Mouse (Mus musculus): ENCODE results near the gene Mthfr. TPM values are rescaled to one million over a fixed set of nuclear protein-coding genes. Genes with fewer than 3 reads are reported as not detected.
A peak's percentile ranks its signal among the peaks of the same experiment; 100 is the strongest.

The Mthfr gene
- total and polyA plus RNA-seq, 2 experiments: 4.1 to 11.8 TPM

- no peaks in the 10 kb centered on the region; the same call in 1 of the 2 replicates for H3K36me3 ChIP-seq (ENCODE audit: control insufficient read depth, insufficient read depth, low read length)
- no peaks in the 10 kb centered on the region for H3K27me3 ChIP-seq (ENCODE audit: control insufficient read depth, insufficient read depth, low read length)
- H3K79me2 ChIP-seq (ENCODE audit: control insufficient read depth, insufficient read depth, low read length): no peaks in the 10 kb centered on the region
- no peak overlapping the region for H3K4me3 ChIP-seq (ENCODE audit: insufficient read depth, low read depth, low read length)
- peak; percentile 50 for DNase-seq (ENCODE audit: extremely low read depth, low read depth, low spot score)
- no peak overlapping the region for H3K27ac ChIP-seq (replicated peaks; ENCODE audit: insufficient read depth, low read depth, low read length)
- WGBS: 39% methylated on average over 13 of the region's 13 CpGs
- peaks cover 13% of the 10 kb centered on the region for H3K4me1 ChIP-seq (ENCODE audit: control insufficient read depth, insufficient read depth, low read length)
- H3K9ac ChIP-seq (ENCODE audit: low read depth, low read length): no peak overlapping the region
- TF ChIP-seq POLR2A (IDR thresholded peaks at IDR 0.05; ENCODE audit: extremely low read depth, insufficient read depth, low read length) (no peak), CTCF (IDR thresholded peaks at IDR 0.05; ENCODE audit: low read depth, low read length) (peak; percentile 95)
These were observed 21.5 kb downstream of the Mthfr start for GRCm38 (mm10) chr4:148060120-148061085.

DNA sequence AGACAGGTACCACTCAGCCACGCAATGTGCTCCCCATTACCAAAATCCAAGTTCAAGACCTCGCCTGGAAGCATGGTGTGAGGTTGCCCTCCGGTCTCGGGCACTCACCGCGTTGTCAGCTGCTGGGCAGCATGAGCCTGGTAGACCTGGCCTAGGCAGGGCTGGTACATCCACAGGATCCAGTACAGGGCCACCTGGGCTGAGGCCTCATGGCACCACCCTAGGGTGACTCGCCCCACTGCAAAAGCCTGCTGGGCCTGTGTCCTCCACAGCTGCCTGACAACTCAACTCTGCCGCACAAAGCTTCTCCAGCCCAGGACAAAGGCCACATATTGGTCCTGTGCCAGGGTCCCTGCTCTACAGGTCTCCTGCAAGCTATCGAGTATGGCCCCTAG is 22.2 kb downstream of the Mthfr start:
- DNase-seq (ENCODE audit: extremely low read depth, low read depth, low spot score): no peak
- 77% methylated on average over 9 of the region's 9 CpGs for WGBS
- H3K4me3 ChIP-seq (ENCODE audit: insufficient read depth, low read depth, low read length): no peak overlapping the region

DNA sequence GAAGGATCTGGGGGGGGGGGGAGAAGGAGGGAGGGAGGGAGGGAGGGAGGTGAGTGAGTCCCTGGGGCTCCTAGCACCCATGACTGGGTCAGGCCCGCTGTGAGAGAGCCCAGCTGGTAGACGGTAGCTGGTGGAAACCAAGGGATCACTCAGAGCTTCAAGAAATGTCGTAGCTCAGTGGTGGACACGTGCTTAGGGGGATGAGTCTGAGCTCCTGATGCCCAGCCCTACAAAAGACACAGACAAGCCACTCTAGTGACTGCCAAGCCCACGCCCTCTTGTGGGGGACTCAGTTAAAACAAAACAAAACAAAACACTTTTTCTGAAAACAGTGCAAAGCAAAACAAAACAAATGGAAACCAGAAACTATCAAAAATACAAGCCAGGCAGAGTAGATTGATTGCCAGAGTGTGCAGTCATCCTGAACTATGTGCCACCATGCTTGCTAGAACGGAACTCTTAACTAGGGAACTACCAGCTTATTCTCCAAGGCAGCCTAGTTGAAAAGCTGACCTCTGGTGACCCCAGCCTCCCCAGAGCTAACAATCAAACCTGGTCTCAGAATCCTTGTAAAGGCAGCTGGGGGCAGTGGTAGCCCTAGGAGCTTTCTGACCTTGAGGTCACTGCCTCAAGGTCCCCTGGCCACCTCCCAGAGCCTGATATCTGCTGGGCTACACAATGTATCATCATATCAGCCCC is 27.0 kb downstream of the Mthfr start:
- Histone ChIP-seq H3K79me2 (ENCODE audit: control insufficient read depth, insufficient read depth, low read length) (no peaks in the 10 kb centered on the region), H3K27ac (replicated peaks; ENCODE audit: insufficient read depth, low read depth, low read length) (no peak overlapping the region), H3K4me1 (ENCODE audit: control insufficient read depth, insufficient read depth, low read length) (no peaks in the 10 kb centered on the region; the same call in none of the 2 replicates), H3K4me3 (ENCODE audit: insufficient read depth, low read depth, low read length) (no peak overlapping the region), H3K9ac (ENCODE audit: low read depth, low read length) (no peak overlapping the region), H3K27me3 (ENCODE audit: control insufficient read depth, insufficient read depth, low read length) (no peaks in the 10 kb centered on the region), H3K36me3 (ENCODE audit: control insufficient read depth, insufficient read depth, low read length) (no peaks in the 10 kb centered on the region)
- TF ChIP-seq POLR2A (IDR thresholded peaks at IDR 0.05; ENCODE audit: extremely low read depth, insufficient read depth, low read length) (no peak), CTCF (IDR thresholded peaks at IDR 0.05; ENCODE audit: low read depth, low read length) (no peak; the same call in 1 of the 2 replicates)
- 65% methylated on average over 6 of the region's 6 CpGs for WGBS
- DNase-seq (ENCODE audit: extremely low read depth, low read depth, low spot score): no peak

More for the DNA sequence above, 22.2 kb downstream of the Mthfr start:
- peaks cover 10% of the 10 kb centered on the region for H3K4me1 ChIP-seq (ENCODE audit: control insufficient read depth, insufficient read depth, low read length)
- H3K36me3 ChIP-seq (ENCODE audit: control insufficient read depth, insufficient read depth, low read length): no peaks in the 10 kb centered on the region
- no peaks in the 10 kb centered on the region for H3K79me2 ChIP-seq (ENCODE audit: control insufficient read depth, insufficient read depth, low read length)
- no peaks in the 10 kb centered on the region for H3K27me3 ChIP-seq (ENCODE audit: control insufficient read depth, insufficient read depth, low read length)
- no peak overlapping the region for H3K9ac ChIP-seq (ENCODE audit: low read depth, low read length)
- no peak overlapping the region for H3K27ac ChIP-seq (replicated peaks; ENCODE audit: insufficient read depth, low read depth, low read length)
- TF ChIP-seq POLR2A (IDR thresholded peaks at IDR 0.05; ENCODE audit: extremely low read depth, insufficient read depth, low read length) (no peak), CTCF (IDR thresholded peaks at IDR 0.05; ENCODE audit: low read depth, low read length) (no peak)

DNA sequence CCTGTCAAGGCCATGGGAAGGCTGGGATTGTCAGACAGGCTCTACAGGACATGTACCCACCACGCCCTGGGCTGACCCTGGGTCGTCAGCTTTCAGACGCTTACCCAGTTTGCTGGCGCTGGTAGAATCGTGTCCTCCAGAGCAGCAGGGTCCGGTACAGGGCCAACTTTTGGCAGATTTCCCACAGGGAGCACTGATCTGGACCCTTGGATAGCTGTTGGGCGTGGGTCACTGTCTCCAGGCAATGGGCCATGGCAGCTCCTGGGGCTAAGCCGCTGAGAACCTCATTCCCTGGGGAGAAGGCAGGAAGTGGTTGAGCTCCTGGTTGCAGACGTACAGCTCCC is 27.5 kb downstream of the Mthfr start:
- WGBS: 58% methylated on average over 9 of the region's 9 CpGs
- Histone ChIP-seq H3K36me3 (ENCODE audit: control insufficient read depth, insufficient read depth, low read length) (no peaks in the 10 kb centered on the region), H3K79me2 (ENCODE audit: control insufficient read depth, insufficient read depth, low read length) (no peaks in the 10 kb centered on the region), H3K4me3 (ENCODE audit: insufficient read depth, low read depth, low read length) (no peak overlapping the region), H3K27me3 (ENCODE audit: control insufficient read depth, insufficient read depth, low read length) (no peaks in the 10 kb centered on the region), H3K27ac (replicated peaks; ENCODE audit: insufficient read depth, low read depth, low read length) (no peak overlapping the region), H3K9ac (ENCODE audit: low read depth, low read length) (no peak overlapping the region), H3K4me1 (ENCODE audit: control insufficient read depth, insufficient read depth, low read length) (no peaks in the 10 kb centered on the region; the same call in none of the 2 replicates)
- no peak for DNase-seq (ENCODE audit: extremely low read depth, low read depth, low spot score)
- TF ChIP-seq CTCF (IDR thresholded peaks at IDR 0.05; ENCODE audit: low read depth, low read length) (no peak), POLR2A (IDR thresholded peaks at IDR 0.05; ENCODE audit: extremely low read depth, insufficient read depth, low read length) (no peak)

DNA sequence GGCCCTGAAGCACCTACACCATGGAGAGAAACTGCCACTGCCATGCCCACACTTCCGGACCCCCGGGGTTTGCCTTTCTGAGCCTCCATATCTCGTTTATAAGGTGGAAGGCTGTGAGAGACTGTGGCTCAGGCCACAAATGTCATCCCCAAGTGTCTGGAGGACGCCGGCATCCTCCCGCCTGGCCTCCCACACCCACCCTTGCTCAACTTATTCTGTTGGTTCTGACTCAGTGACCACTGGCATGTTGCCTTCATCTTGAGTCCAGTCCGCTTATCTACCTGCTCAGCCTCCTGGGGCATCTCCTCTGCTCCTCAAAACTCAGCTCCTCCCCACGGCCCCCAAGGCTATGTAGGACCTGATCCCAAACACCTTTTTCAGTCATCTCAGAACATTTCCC is 28.5 kb downstream of the Mthfr start:
- Histone ChIP-seq H3K4me3 (ENCODE audit: insufficient read depth, low read depth, low read length) (no peak overlapping the region), H3K27me3 (ENCODE audit: control insufficient read depth, insufficient read depth, low read length) (no peaks in the 10 kb centered on the region), H3K27ac (replicated peaks; ENCODE audit: insufficient read depth, low read depth, low read length) (no peak overlapping the region), H3K79me2 (ENCODE audit: control insufficient read depth, insufficient read depth, low read length) (no peaks in the 10 kb centered on the region), H3K9ac (ENCODE audit: low read depth, low read length) (no peak overlapping the region), H3K36me3 (ENCODE audit: control insufficient read depth, insufficient read depth, low read length) (no peaks in the 10 kb centered on the region), H3K4me1 (ENCODE audit: control insufficient read depth, insufficient read depth, low read length) (no peaks in the 10 kb centered on the region; the same call in none of the 2 replicates)
- TF ChIP-seq POLR2A (IDR thresholded peaks at IDR 0.05; ENCODE audit: extremely low read depth, insufficient read depth, low read length) (no peak), CTCF (IDR thresholded peaks at IDR 0.05; ENCODE audit: low read depth, low read length) (no peak)
- no peak for DNase-seq (ENCODE audit: extremely low read depth, low read depth, low spot score)
- 94% methylated on average over 8 of the region's 8 CpGs for WGBS
